Mouse (Mus musculus): ENCODE measurements at regions not wholly inside any gene's neighbourhood (a gene's known extent, or its start where the extent isn't known, plus 50 kb on each side); places are given as distances from the start of the nearest gene placed in this dataset.

DNA sequence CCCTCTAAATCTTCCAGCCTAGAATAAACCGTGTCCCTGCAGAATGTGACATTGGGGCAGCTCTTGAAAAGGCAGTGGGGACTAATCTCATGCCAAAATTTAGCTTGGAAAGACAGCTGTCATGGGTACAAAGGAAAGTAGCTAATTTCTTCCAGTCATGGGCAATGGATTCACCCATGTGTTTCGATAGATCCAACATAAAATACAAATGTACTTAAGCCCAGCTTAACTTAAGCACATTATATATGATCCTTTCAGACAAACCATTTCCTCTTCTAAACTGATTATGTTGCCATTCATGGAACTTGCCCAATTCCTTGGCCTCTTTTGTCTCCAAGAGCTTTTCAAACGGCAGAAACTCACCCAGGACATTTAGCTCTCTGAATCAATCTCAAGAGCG is 970.5 kb downstream of the Defb40 start:
- no peak for TF ChIP-seq POLR2A (IDR thresholded peaks at IDR 0.05; ENCODE audit: borderline replicate concordance, insufficient read depth, low read length)
- no peak for TF ChIP-seq CTCF (IDR thresholded peaks at IDR 0.05; ENCODE audit: borderline replicate concordance, insufficient read depth, low read depth, low read length)
